Mouse (Mus musculus): ENCODE data around the gene C1qtnf1.

Gene C1qtnf1

DNA sequence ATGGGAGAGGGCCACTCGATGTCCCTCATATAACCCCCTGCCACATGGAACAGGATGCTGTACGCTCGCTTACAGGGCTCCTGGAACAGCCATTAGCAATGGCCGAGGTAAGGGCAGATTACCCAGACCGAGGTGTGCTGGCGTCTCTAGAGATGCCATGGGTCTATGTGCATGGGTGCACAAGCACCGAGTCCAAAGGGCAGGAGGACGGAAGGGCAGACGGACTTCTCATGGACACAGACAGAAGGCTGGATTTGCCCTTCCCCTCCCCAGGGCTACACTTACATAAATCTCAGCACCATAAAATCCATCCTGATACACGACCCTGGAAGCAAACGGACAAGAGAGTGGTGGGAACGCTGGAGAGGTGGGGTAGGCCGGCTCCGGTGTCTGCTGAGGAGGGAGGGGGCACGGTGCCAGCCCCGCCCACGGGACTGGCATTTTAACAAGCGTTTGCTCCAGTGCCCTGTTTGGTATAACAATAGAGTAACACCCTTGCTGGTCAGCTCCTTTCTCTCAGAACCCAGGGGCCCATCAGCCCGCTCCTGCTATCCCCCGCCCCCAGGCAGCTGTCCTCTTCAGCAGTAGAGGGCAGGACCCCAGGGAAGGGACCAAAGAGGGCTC, 68.2 kb downstream of the C1qtnf1 start:
- DNase-seq (ENCODE audit: low read depth, low spot score): no peak

Measured in ES-CJ7 (cell line).